Mouse (Mus musculus) stomach, adult 2 months (tissue): ENCODE results near the gene Nat8f7. TPM values are rescaled to one million over a fixed set of nuclear protein-coding genes. Genes with fewer than 3 reads are reported as not detected.

ENCODE experiments used
- polyA plus RNA-seq: library from polyadenylated mRNA; depleted of rRNA; stranded (reverse); fragments of >200 nt; gene quantifications from 2 replicates; pipeline ENCODE4 v1.2.3, GENCODE M21; 2012; rRNA removed

The Nat8f7 gene
- 2.4 TPM in 1 of 2 replicates, not detected in the other for polyA plus RNA-seq

DNA sequence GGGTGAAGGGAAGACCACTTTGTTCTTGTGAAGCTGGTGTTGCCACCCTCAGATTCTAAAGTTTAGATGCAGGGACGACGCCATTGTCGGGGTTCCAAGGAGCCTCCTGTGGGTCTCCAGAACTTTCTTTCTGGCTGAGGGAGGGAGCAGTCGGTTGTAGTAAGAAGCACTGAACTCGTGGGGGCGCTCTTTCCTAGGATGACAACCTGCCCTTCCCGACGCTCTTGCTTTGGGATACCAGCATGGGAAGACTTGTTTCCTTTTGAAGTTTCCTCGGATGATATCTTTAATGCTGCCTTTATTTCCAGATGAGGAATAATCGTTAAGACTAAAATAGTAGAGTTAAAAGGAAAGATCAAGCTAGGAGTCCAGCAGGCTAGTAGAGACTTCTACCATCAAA is at the start of gene Nat8f7:
Gene Nat8f7 (minus strand): TSS at position 101 of the 400 bp plus-strand sequence.

Other genes with a start within 250 kb of the Nat8f7 start
- gene Fbxo41, start 210.2 kb downstream of the Nat8f7 start, polyA plus RNA-seq, result 0.19 and 0.28 TPM in 2 replicates
- gene Egr4, start 199.6 kb downstream of the Nat8f7 start, polyA plus RNA-seq, result not detected in 2 replicates
- gene Alms1, start 125.7 kb downstream of the Nat8f7 start, polyA plus RNA-seq, result 0.03 and 0.10 TPM in 2 replicates
- gene Nat8f3, start 52.5 kb upstream of the Nat8f7 start, polyA plus RNA-seq, result 0.24 and 0.26 TPM in 2 replicates
- gene Nat8f6, start 107.7 kb upstream of the Nat8f7 start, polyA plus RNA-seq, result 0.35 TPM in 1 of 2 replicates, not detected in the other
- 0.29 TPM in 1 of 2 replicates, not detected in the other for gene Nat8f5, start 107.8 kb upstream of the Nat8f7 start, polyA plus RNA-seq
- gene Nat8, start 118.9 kb upstream of the Nat8f7 start, polyA plus RNA-seq, result 0.06 and 0.39 TPM in 2 replicates
- gene Nat8f2, start 156.0 kb upstream of the Nat8f7 start, polyA plus RNA-seq, result not detected in 2 replicates
- gene Nat8f4, start 191.7 kb upstream of the Nat8f7 start, polyA plus RNA-seq, result 0.37 TPM in 2 replicates
- gene Tprkb, start 198.7 kb upstream of the Nat8f7 start, polyA plus RNA-seq, result 4.3 and 7.4 TPM in 2 replicates
- 4.8 and 4.9 TPM in 2 replicates for gene Nat8f1, start 202.5 kb upstream of the Nat8f7 start, polyA plus RNA-seq
- 17.4 and 20.1 TPM in 2 replicates for gene Dusp11, start 248.5 kb upstream of the Nat8f7 start, polyA plus RNA-seq